Mouse (Mus musculus): ENCODE measurements around the gene Tuba4a. TPM values are rescaled to one million over a fixed set of nuclear protein-coding genes. Genes with fewer than 3 reads are reported as not detected.
A peak's percentile ranks its signal among the peaks of the same experiment; 100 is the strongest.

Gene Tuba4a
- polyA plus RNA-seq, 1 experiment from 2014 or later = 16.4 TPM

DNA sequence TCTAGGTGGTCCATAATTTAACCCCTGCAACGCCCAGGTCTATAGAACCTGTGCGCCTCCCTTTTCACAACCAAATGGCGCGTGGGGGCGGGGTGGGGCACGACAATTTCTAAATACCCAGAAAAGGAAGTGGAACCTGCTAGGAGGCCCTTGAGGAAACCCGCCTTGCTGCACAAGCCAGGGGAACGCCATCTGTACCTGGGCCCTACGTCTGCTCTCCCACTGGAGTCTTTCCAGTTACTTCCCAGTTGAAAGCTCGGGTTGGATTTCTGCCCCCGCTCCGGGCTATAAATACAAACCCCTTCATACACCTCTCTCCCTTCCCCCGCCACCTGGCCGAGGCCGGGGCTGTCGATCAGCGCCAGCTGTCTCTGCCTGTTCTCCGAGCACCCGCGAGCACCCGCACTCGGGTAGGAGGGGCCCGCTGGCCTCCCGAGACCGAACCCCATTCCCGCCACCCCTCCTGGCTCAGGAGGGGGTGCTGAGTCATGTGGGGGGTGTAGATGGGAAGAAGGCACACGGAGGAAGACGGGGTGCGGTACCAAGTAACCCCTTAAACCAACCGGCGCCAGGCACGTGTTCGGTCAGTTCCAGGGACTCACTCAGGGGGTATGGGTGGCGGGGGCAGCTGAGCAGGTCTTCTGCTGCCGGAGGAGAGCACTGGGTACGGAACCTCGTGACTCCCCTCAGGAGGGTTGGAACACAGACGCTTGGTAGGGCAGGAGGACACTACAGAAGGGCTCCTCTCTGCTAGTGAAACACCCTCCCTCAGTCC, 1.3 kb downstream of the Tuba4a start:
- H3K27me3 ChIP-seq (ENCODE audit: control insufficient read depth, insufficient read depth, low read length) = peaks cover 40% of the 10 kb centered on the region
- DNase-seq (ENCODE audit: low spot score) = peak; percentile 48
- peaks cover 17% of the 10 kb centered on the region for H3K4me1 ChIP-seq (ENCODE audit: control insufficient read depth, insufficient read depth, low read length)
- WGBS = 1% methylated on average over 38 of the region's 38 CpGs
- no peaks in the 10 kb centered on the region for H3K9me3 ChIP-seq (ENCODE audit: control insufficient read depth, low read length)
- H3K4me3 ChIP-seq (ENCODE audit: low read depth, low read length) = peak overlapping the region; percentile 45
- H3K9ac ChIP-seq (ENCODE audit: low read length) = peak overlapping the region; percentile 17; the same call in 1 of the 2 replicates
- H3K27ac ChIP-seq (replicated peaks; ENCODE audit: low read depth, low read length) = no peak overlapping the region
- ATAC-seq (ENCODE audit: insufficient number of reproducible peaks, low FRiP score, low TSS enrichment, low read depth) = peak; percentile 32; the same call in 1 of the 2 replicates
- H3K36me3 ChIP-seq (ENCODE audit: control insufficient read depth, insufficient read depth, low read length) = peaks cover 5% of the 10 kb centered on the region; the same call in 1 of the 2 replicates
- peak overlapping the region; percentile 96 for H3K4me2 ChIP-seq (ENCODE audit: low read depth, severe bottlenecking)

DNA sequence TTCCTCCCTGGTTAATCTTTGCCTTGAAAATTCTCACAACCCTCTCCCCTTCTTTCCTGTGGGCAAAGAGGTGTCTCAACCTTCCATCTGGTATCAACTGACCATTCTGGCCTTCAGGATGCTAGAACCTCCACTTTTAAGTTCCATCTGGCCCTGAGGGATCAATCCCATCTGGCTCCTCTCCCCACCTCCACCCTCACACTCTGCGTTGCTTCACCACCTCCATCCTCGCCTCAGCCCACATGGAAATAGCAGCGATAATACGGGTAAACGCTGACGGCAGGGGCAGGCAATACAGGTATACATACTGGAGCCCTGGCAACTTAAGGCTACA, 1.8 kb downstream of the Tuba4a start:
- DNase-seq (ENCODE audit: low spot score) (no peak), ATAC-seq (ENCODE audit: insufficient number of reproducible peaks, low FRiP score, low TSS enrichment, low read depth) (no peak)
- under 1% methylated on average over 6 of the region's 6 CpGs for WGBS
- Histone ChIP-seq H3K4me2 (ENCODE audit: low read depth, severe bottlenecking) (peak overlapping the region; percentile 96), H3K27ac (replicated peaks; ENCODE audit: low read depth, low read length) (no peak overlapping the region), H3K36me3 (ENCODE audit: control insufficient read depth, insufficient read depth, low read length) (peaks cover 5% of the 10 kb centered on the region; the same call in 1 of the 2 replicates), H3K4me3 (ENCODE audit: low read depth, low read length) (peak overlapping the region; percentile 45), H3K4me1 (ENCODE audit: control insufficient read depth, insufficient read depth, low read length) (peaks cover 17% of the 10 kb centered on the region), H3K27me3 (ENCODE audit: control insufficient read depth, insufficient read depth, low read length) (peaks cover 40% of the 10 kb centered on the region), H3K9me3 (ENCODE audit: control insufficient read depth, low read length) (no peaks in the 10 kb centered on the region), H3K9ac (ENCODE audit: low read length) (no peak overlapping the region)

DNA sequence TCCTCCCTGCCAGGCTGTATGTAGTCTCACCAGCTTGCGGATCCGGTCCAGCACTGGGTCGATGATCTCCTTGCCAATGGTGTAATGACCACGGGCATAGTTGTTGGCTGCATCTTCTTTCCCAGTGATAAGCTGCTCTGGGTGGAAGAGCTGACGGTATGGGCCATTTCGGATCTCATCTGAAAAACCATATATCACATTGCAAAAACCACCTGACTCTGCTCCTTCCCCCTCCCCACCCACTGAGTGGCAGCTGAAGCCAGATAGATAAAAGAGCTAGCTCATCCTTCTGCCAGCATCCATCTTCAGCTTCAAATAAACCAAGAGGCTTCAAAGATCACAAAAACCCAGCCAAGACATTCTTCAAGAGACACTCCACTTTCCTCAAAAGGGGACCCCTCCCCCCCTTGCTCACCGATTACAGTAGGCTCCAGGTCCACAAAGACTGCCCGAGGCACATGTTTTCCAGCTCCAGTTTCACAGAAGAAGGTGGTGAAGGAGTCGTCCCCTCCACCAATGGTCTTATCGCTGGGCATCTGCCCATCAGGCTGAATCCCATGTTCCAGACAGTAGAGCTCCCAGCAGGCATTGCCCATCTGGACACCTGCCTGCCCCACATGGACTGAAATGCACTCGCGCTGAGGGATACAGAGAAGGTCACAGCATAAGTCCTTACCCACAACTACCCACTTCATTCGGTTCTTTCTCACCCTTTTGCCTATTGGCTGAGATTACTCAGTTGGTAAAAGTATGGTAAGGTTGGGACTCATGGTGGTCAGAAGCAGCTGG, 2.7 kb downstream of the Tuba4a start:
- H3K4me3 ChIP-seq (ENCODE audit: low read depth, low read length) = no peak overlapping the region
- 77% methylated on average over 13 of the region's 13 CpGs for WGBS
- H3K27me3 ChIP-seq (ENCODE audit: control insufficient read depth, insufficient read depth, low read length) = peaks cover 40% of the 10 kb centered on the region
- no peak overlapping the region for H3K4me2 ChIP-seq (ENCODE audit: low read depth, severe bottlenecking)
- no peak overlapping the region for H3K27ac ChIP-seq (replicated peaks; ENCODE audit: low read depth, low read length)
- DNase-seq (ENCODE audit: low spot score) (no peak), ATAC-seq (ENCODE audit: insufficient number of reproducible peaks, low FRiP score, low TSS enrichment, low read depth) (no peak)
- H3K4me1 ChIP-seq (ENCODE audit: control insufficient read depth, insufficient read depth, low read length) = peaks cover 17% of the 10 kb centered on the region
- no peaks in the 10 kb centered on the region for H3K9me3 ChIP-seq (ENCODE audit: control insufficient read depth, low read length)
- H3K9ac ChIP-seq (ENCODE audit: low read length) = no peak overlapping the region
- H3K36me3 ChIP-seq (ENCODE audit: control insufficient read depth, insufficient read depth, low read length) = peaks cover 5% of the 10 kb centered on the region; the same call in 1 of the 2 replicates

- DNase-seq (ENCODE audit: low spot score) (no peak), ATAC-seq (ENCODE audit: insufficient number of reproducible peaks, low FRiP score, low TSS enrichment, low read depth) (no peak)
- Histone ChIP-seq H3K9me3 (ENCODE audit: control insufficient read depth, low read length) (no peaks in the 10 kb centered on the region), H3K36me3 (ENCODE audit: control insufficient read depth, insufficient read depth, low read length) (peaks cover 5% of the 10 kb centered on the region; the same call in 1 of the 2 replicates), H3K9ac (ENCODE audit: low read length) (no peak overlapping the region), H3K4me2 (ENCODE audit: low read depth, severe bottlenecking) (no peak overlapping the region), H3K27ac (replicated peaks; ENCODE audit: low read depth, low read length) (no peak overlapping the region), H3K4me3 (ENCODE audit: low read depth, low read length) (no peak overlapping the region), H3K27me3 (ENCODE audit: control insufficient read depth, insufficient read depth, low read length) (peaks cover 37% of the 10 kb centered on the region), H3K4me1 (ENCODE audit: control insufficient read depth, insufficient read depth, low read length) (peaks cover 19% of the 10 kb centered on the region)
- WGBS = 90% methylated on average over 9 of the region's 9 CpGs
These were observed 3.9 kb downstream of the Tuba4a start for GRCm38 (mm10) chr1:75215785-75216184.

- WGBS = 77% methylated on average over 5 of the region's 5 CpGs
- no peak for DNase-seq (ENCODE audit: low spot score)
- Histone ChIP-seq H3K4me1 (ENCODE audit: control insufficient read depth, insufficient read depth, low read length) (peaks cover 24% of the 10 kb centered on the region), H3K9me3 (ENCODE audit: control insufficient read depth, low read length) (no peaks in the 10 kb centered on the region), H3K27me3 (ENCODE audit: control insufficient read depth, insufficient read depth, low read length) (peaks cover 28% of the 10 kb centered on the region), H3K27ac (replicated peaks; ENCODE audit: low read depth, low read length) (no peak overlapping the region), H3K9ac (ENCODE audit: low read length) (no peak overlapping the region), H3K36me3 (ENCODE audit: control insufficient read depth, insufficient read depth, low read length) (peaks cover 5% of the 10 kb centered on the region; the same call in 1 of the 2 replicates), H3K4me3 (ENCODE audit: low read depth, low read length) (no peak overlapping the region), H3K4me2 (ENCODE audit: low read depth, severe bottlenecking) (no peak overlapping the region)
- no peak for ATAC-seq (ENCODE audit: insufficient number of reproducible peaks, low FRiP score, low TSS enrichment, low read depth)
These were observed 4.8 kb downstream of the Tuba4a start for GRCm38 (mm10) chr1:75214886-75215285.

GRCm38 (mm10) chr1:75214442-75214841, 5.2 kb downstream of the Tuba4a start:
- peaks cover 5% of the 10 kb centered on the region; the same call in 1 of the 2 replicates for H3K36me3 ChIP-seq (ENCODE audit: control insufficient read depth, insufficient read depth, low read length)
- H3K9ac ChIP-seq (ENCODE audit: low read length) = no peak overlapping the region
- H3K4me1 ChIP-seq (ENCODE audit: control insufficient read depth, insufficient read depth, low read length) = peaks cover 22% of the 10 kb centered on the region
- H3K4me2 ChIP-seq (ENCODE audit: low read depth, severe bottlenecking) = no peak overlapping the region
- no peak overlapping the region for H3K4me3 ChIP-seq (ENCODE audit: low read depth, low read length)
- H3K27me3 ChIP-seq (ENCODE audit: control insufficient read depth, insufficient read depth, low read length) = peaks cover 24% of the 10 kb centered on the region
- no peak overlapping the region for H3K27ac ChIP-seq (replicated peaks; ENCODE audit: low read depth, low read length)
- ATAC-seq (ENCODE audit: insufficient number of reproducible peaks, low FRiP score, low TSS enrichment, low read depth) (no peak), DNase-seq (ENCODE audit: low spot score) (no peak)
- no peaks in the 10 kb centered on the region for H3K9me3 ChIP-seq (ENCODE audit: control insufficient read depth, low read length)
- WGBS = 89% methylated on average over 2 of the region's 2 CpGs

GRCm38 (mm10) chr1:75213096-75213495, 6.6 kb downstream of the Tuba4a start:
- no peak for DNase-seq (ENCODE audit: low spot score)
- peaks cover 11% of the 10 kb centered on the region for H3K4me1 ChIP-seq (ENCODE audit: control insufficient read depth, insufficient read depth, low read length)
- no peak for ATAC-seq (ENCODE audit: insufficient number of reproducible peaks, low FRiP score, low TSS enrichment, low read depth)

GRCm38 (mm10) chr1:75212542-75212941, 7.1 kb downstream of the Tuba4a start:
- no peak overlapping the region for H3K9ac ChIP-seq (ENCODE audit: low read length)
- H3K9me3 ChIP-seq (ENCODE audit: control insufficient read depth, low read length) = no peaks in the 10 kb centered on the region
- peaks cover 9% of the 10 kb centered on the region for H3K4me1 ChIP-seq (ENCODE audit: control insufficient read depth, insufficient read depth, low read length)
- H3K27ac ChIP-seq (replicated peaks; ENCODE audit: low read depth, low read length) = no peak overlapping the region
- ATAC-seq (ENCODE audit: insufficient number of reproducible peaks, low FRiP score, low TSS enrichment, low read depth) = no peak
- peaks cover 5% of the 10 kb centered on the region; the same call in 1 of the 2 replicates for H3K36me3 ChIP-seq (ENCODE audit: control insufficient read depth, insufficient read depth, low read length)
- peaks cover 5% of the 10 kb centered on the region for H3K27me3 ChIP-seq (ENCODE audit: control insufficient read depth, insufficient read depth, low read length)
- H3K4me2 ChIP-seq (ENCODE audit: low read depth, severe bottlenecking) = no peak overlapping the region
- H3K4me3 ChIP-seq (ENCODE audit: low read depth, low read length) = no peak overlapping the region
- DNase-seq (ENCODE audit: low spot score) = no peak
- 88% methylated on average over 4 of the region's 4 CpGs for WGBS

More at GRCm38 (mm10) chr1:75213096-75213495, 6.6 kb downstream of the Tuba4a start:
- Histone ChIP-seq H3K9ac (ENCODE audit: low read length) (no peak overlapping the region), H3K4me3 (ENCODE audit: low read depth, low read length) (no peak overlapping the region), H3K27ac (replicated peaks; ENCODE audit: low read depth, low read length) (no peak overlapping the region), H3K4me2 (ENCODE audit: low read depth, severe bottlenecking) (no peak overlapping the region), H3K27me3 (ENCODE audit: control insufficient read depth, insufficient read depth, low read length) (peaks cover 10% of the 10 kb centered on the region), H3K36me3 (ENCODE audit: control insufficient read depth, insufficient read depth, low read length) (peaks cover 5% of the 10 kb centered on the region; the same call in 1 of the 2 replicates), H3K9me3 (ENCODE audit: control insufficient read depth, low read length) (no peaks in the 10 kb centered on the region)
- WGBS = 87% methylated on average over 7 of the region's 7 CpGs
